Mouse (Mus musculus) limb, embryonic 12.5 days (tissue): ENCODE measurements at regions not wholly inside any gene's neighbourhood (a gene's known extent, or its start where the extent isn't known, plus 50 kb on each side); places are given as distances from the start of the nearest gene placed in this dataset.

Experiments used
- ATAC-seq: fragments of 200-750 bp; cut with Nextera tagmentation; 2 replicates; pipeline ENCODE4 v1.8.0; 2017; ENCODE audit warnings: low read depth, moderate TSS enrichment; ENCODE audit not compliant: insufficient number of reproducible peaks, insufficient read depth, low FRiP score, low TSS enrichment
- H3K27ac ChIP-seq: fragments of 300-500 bp; sonication (generic); 2 replicates; pipeline ENCODE4 v1.5.1; 2016; ENCODE audit warnings: mild to moderate bottlenecking, moderate library complexity
- H3K27me3 ChIP-seq: fragments of 300-500 bp; sonication (generic); 2 replicates; pipeline ENCODE4 v1.6.1; 2016; ENCODE audit warnings: mild to moderate bottlenecking, moderate library complexity
- H3K36me3 ChIP-seq: fragments of 300-500 bp; sonication (generic); 2 replicates; pipeline ENCODE4 v1.6.1; 2016; ENCODE audit warnings: mild to moderate bottlenecking, moderate library complexity
- H3K4me1 ChIP-seq: fragments of 300-500 bp; sonication (generic); replicated peaks from 2 replicates; pipeline ENCODE4 v1.6.1; 2016
- H3K4me2 ChIP-seq: fragments of 300-500 bp; sonication (generic); 2 replicates; pipeline ENCODE4 v1.6.1; 2016; ENCODE audit warnings: mild to moderate bottlenecking, moderate library complexity
- H3K4me3 ChIP-seq: fragments of 300-500 bp; sonication (generic); replicated peaks from 2 replicates; pipeline ENCODE4 v1.5.1; 2016; ENCODE audit warnings: mild to moderate bottlenecking
- H3K9ac ChIP-seq: fragments of 300-500 bp; sonication (generic); replicated peaks from 2 replicates; pipeline ENCODE4 v1.6.1; 2016; ENCODE audit warnings: mild to moderate bottlenecking, moderate library complexity
- H3K9me3 ChIP-seq: fragments of 300-500 bp; sonication (generic); 2 replicates; pipeline ENCODE4 v1.6.1; 2016; ENCODE audit warnings: mild to moderate bottlenecking, moderate library complexity
- WGBS: fragments of 180-500 bp; shearing (Covaris S2); methylation state at CpG from one replicate; pipeline ENCODE4 v1.1.7; 2016; 5-methylcytosine and 5-hydroxymethylcytosine counted together

- Histone ChIP-seq H3K9me3 (no peaks in the 10 kb centered on the region), H3K27ac (no peak overlapping the region), H3K4me3 (no peak overlapping the region), H3K36me3 (no peaks in the 10 kb centered on the region), H3K9ac (no peak overlapping the region), H3K27me3 (peaks cover 17% of the 10 kb centered on the region), H3K4me1 (peaks cover 29% of the 10 kb centered on the region), H3K4me2 (peak overlapping the region; percentile 58)
- ATAC-seq: no peak
- 17% methylated on average over 8 of the region's 8 CpGs for WGBS
Measured at GRCm38 (mm10) chr2:74130141-74130588, 219.0 kb upstream of the Atp5g3 start.

- 1% methylated on average over 14 of the region's 14 CpGs for WGBS
- H3K27me3 ChIP-seq: peaks cover 13% of the 10 kb centered on the region
- H3K4me2 ChIP-seq: peak overlapping the region; percentile 58
- H3K9ac ChIP-seq: 0 out of 2 replicates have a peak overlapping the region, but pooled peaks have one; percentile 24
- no peaks in the 10 kb centered on the region for H3K36me3 ChIP-seq
- H3K9me3 ChIP-seq: no peaks in the 10 kb centered on the region
- H3K27ac ChIP-seq: no peak overlapping the region
- peak overlapping the region; percentile 28 for H3K4me3 ChIP-seq
- H3K4me1 ChIP-seq: peaks cover 26% of the 10 kb centered on the region
- ATAC-seq: no peak
Measured at GRCm38 (mm10) chr2:74128782-74129538, 217.8 kb upstream of the Atp5g3 start.

- Histone ChIP-seq H3K9ac (no peak overlapping the region), H3K36me3 (no peaks in the 10 kb centered on the region), H3K27me3 (peaks cover 13% of the 10 kb centered on the region), H3K4me1 (peaks cover 30% of the 10 kb centered on the region), H3K4me3 (no peak overlapping the region), H3K27ac (no peak overlapping the region), H3K9me3 (no peaks in the 10 kb centered on the region), H3K4me2 (no peak overlapping the region)
- no peak for ATAC-seq
- 78% methylated on average over 4 of the region's 4 CpGs for WGBS
Measured at GRCm38 (mm10) chr2:74127136-74127535, 216.0 kb upstream of the Atp5g3 start.

- no peaks in the 10 kb centered on the region for H3K36me3 ChIP-seq
- H3K4me1 ChIP-seq: peaks cover 21% of the 10 kb centered on the region
- H3K4me3 ChIP-seq: no peak overlapping the region
- no peak for ATAC-seq
- H3K27me3 ChIP-seq: no peaks in the 10 kb centered on the region
- no peak overlapping the region for H3K4me2 ChIP-seq
- no peaks in the 10 kb centered on the region for H3K9me3 ChIP-seq
- no peak overlapping the region for H3K27ac ChIP-seq
- no peak overlapping the region for H3K9ac ChIP-seq
- WGBS: 63% methylated on average over 2 of the region's 2 CpGs
Measured at GRCm38 (mm10) chr2:74124252-74124651, 213.1 kb upstream of the Atp5g3 start.

GRCm38 (mm10) chr2:74123360-74124074 is 212.4 kb upstream of the Atp5g3 start:
- 57% methylated on average over 6 of the region's 6 CpGs for WGBS
- peaks cover 20% of the 10 kb centered on the region for H3K4me1 ChIP-seq
- no peak overlapping the region for H3K4me3 ChIP-seq
- H3K36me3 ChIP-seq: no peaks in the 10 kb centered on the region
- no peak overlapping the region for H3K4me2 ChIP-seq
- H3K9me3 ChIP-seq: no peaks in the 10 kb centered on the region
- H3K27ac ChIP-seq: peak overlapping the region; percentile 66
- H3K9ac ChIP-seq: no peak overlapping the region
- no peaks in the 10 kb centered on the region for H3K27me3 ChIP-seq
- ATAC-seq: no peak

- Histone ChIP-seq H3K36me3 (no peaks in the 10 kb centered on the region), H3K9me3 (no peaks in the 10 kb centered on the region), H3K9ac (no peak overlapping the region), H3K4me1 (peaks cover 20% of the 10 kb centered on the region), H3K4me3 (no peak overlapping the region), H3K27ac (0 out of 2 replicates have a peak overlapping the region, but pooled peaks have one; percentile 19), H3K4me2 (no peak overlapping the region), H3K27me3 (no peaks in the 10 kb centered on the region)
- ATAC-seq: no peak
- WGBS: 54% methylated on average over 2 of the region's 2 CpGs
Measured at GRCm38 (mm10) chr2:74122937-74123336, 211.8 kb upstream of the Atp5g3 start.

- WGBS: 74% methylated on average over 10 of the region's 10 CpGs
- no peak overlapping the region for H3K4me2 ChIP-seq
Measured at GRCm38 (mm10) chr2:74120051-74120450, 208.9 kb upstream of the Atp5g3 start.

GRCm38 (mm10) chr2:74119167-74119937 is 208.2 kb upstream of the Atp5g3 start:
- Histone ChIP-seq H3K36me3 (no peaks in the 10 kb centered on the region), H3K9me3 (no peaks in the 10 kb centered on the region), H3K27ac (no peak overlapping the region), H3K27me3 (no peaks in the 10 kb centered on the region), H3K4me1 (peaks cover 18% of the 10 kb centered on the region), H3K4me3 (no peak overlapping the region), H3K9ac (no peak overlapping the region), H3K4me2 (no peak overlapping the region)
- ATAC-seq: no peak
- 42% methylated on average over 17 of the region's 17 CpGs for WGBS

More at GRCm38 (mm10) chr2:74120051-74120450, 208.9 kb upstream of the Atp5g3 start:
- Histone ChIP-seq H3K27me3 (no peaks in the 10 kb centered on the region), H3K36me3 (no peaks in the 10 kb centered on the region), H3K9me3 (no peaks in the 10 kb centered on the region), H3K27ac (no peak overlapping the region), H3K4me3 (no peak overlapping the region), H3K9ac (no peak overlapping the region), H3K4me1 (peaks cover 18% of the 10 kb centered on the region)
- ATAC-seq: no peak

- H3K4me3 ChIP-seq: no peak overlapping the region
Measured at GRCm38 (mm10) chr2:74106472-74106871, 195.3 kb upstream of the Atp5g3 start.

GRCm38 (mm10) chr2:74099671-74100372 is 188.7 kb upstream of the Atp5g3 start:
- ATAC-seq: no peak
- no peaks in the 10 kb centered on the region for H3K36me3 ChIP-seq
- H3K4me3 ChIP-seq: no peak overlapping the region
- H3K9ac ChIP-seq: no peak overlapping the region
- H3K4me1 ChIP-seq: peaks cover 22% of the 10 kb centered on the region; the same call in 1 of the 2 replicates
- no peaks in the 10 kb centered on the region for H3K9me3 ChIP-seq
- H3K27me3 ChIP-seq: no peaks in the 10 kb centered on the region
- WGBS: 86% methylated on average over 9 of the region's 9 CpGs
- no peak overlapping the region for H3K4me2 ChIP-seq
- H3K27ac ChIP-seq: no peak overlapping the region

More at GRCm38 (mm10) chr2:74106472-74106871, 195.3 kb upstream of the Atp5g3 start:
- Histone ChIP-seq H3K4me2 (no peak overlapping the region), H3K9ac (no peak overlapping the region), H3K4me1 (no peaks in the 10 kb centered on the region), H3K27me3 (no peaks in the 10 kb centered on the region), H3K27ac (no peak overlapping the region), H3K36me3 (no peaks in the 10 kb centered on the region), H3K9me3 (no peaks in the 10 kb centered on the region)
- WGBS: 86% methylated on average over 4 of the region's 4 CpGs
- no peak for ATAC-seq
